ENCODE assay signal across 9 mouse cellular contexts in the genomic region with DNA sequence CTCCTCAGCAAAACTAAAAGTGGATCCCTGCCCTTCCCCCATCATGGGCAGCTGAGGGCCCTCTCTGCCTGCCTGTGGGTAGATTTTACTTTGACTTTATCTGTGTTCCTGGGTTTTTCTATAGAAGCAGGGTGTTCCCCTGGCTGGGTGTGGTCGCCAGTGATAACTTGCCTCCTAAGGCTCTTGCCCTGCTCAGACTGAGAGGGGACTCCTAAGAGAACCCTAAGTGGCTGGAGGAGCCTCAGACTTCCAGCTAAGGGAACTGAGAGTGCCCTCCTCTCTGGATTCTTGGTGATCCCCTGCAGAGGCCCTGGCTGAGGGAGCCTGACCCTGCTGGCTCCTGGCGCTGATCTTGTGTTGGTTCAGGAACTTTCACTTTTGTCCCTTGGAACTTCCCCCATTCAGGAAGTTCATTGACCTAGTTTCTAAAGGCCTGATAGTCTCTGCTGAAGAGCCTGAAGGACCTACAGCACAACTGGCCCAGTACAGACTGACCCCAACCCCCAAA. TPM values are rescaled to one million over a fixed set of nuclear protein-coding genes. Genes with fewer than 3 reads are reported as not detected.
DNase-seq lines count a peak whose midpoint lies in the region; ATAC-seq lines count a peak whose summit lies in the region.
"Had no signal": no experiment of that assay in that cellular context is flagged by ENCODE, and none has a peak within 500 bp of the region (broad histone marks: within the 10 kb centered on the region; RNA-seq: fewer than 3 reads in every experiment).

No protein-coding gene starts in this region.

- no peak overlapping the region for H3K9ac ChIP-seq in forebrain, embryonic 12.5 days
- no peak overlapping the region for H3K9ac ChIP-seq in hindbrain, embryonic 16.5 days (ENCODE audit: low read depth, low read length)

- H3K27ac ChIP-seq in forebrain, embryonic 10.5 days, result peak overlapping the region; percentile 68; the same call in 1 of the 2 replicates
- no peak overlapping the region for H3K27ac ChIP-seq in forebrain, embryonic 12.5 days
- no peak overlapping the region for H3K27ac ChIP-seq in hindbrain, embryonic 16.5 days (ENCODE audit: low read depth, low read length)

- intact Hi-C loops in left cerebral cortex, postnatal 4 days (cut with DNase I), result no loop called here

- peaks cover 49% of the 10 kb centered on the region for H3K4me1 ChIP-seq in forebrain, embryonic 10.5 days
- H3K4me1 ChIP-seq in forebrain, embryonic 12.5 days, result peaks cover 19% of the 10 kb centered on the region
- peaks cover 5% of the 10 kb centered on the region for H3K4me1 ChIP-seq in hindbrain, embryonic 16.5 days (ENCODE audit: control insufficient read depth, insufficient read depth, low read depth, low read length)

- no peak for ATAC-seq in forebrain, embryonic 12.5 days (ENCODE audit: low FRiP score)
- peak; percentile 64 for ATAC-seq in common myeloid progenitor, adult 5-6 weeks (replicated peaks; ENCODE audit: low read depth, poor library complexity, severe bottlenecking)
- no peak for ATAC-seq in hindbrain, embryonic 16.5 days

- H3K27me3 ChIP-seq in forebrain, embryonic 10.5 days (ENCODE audit: poor library complexity, severe bottlenecking), result peaks cover 72% of the 10 kb centered on the region
- peaks cover 16% of the 10 kb centered on the region; the same call in 1 of the 2 replicates for H3K27me3 ChIP-seq in forebrain, embryonic 12.5 days
- no peaks in the 10 kb centered on the region for H3K27me3 ChIP-seq in hindbrain, embryonic 16.5 days (replicated peaks; ENCODE audit: control insufficient read depth, insufficient read depth, low read length)

- H3K4me3 ChIP-seq in forebrain, embryonic 10.5 days, result no peak overlapping the region
- H3K4me3 ChIP-seq in forebrain, embryonic 12.5 days (replicated peaks), result no peak overlapping the region
- no peak overlapping the region for H3K4me3 ChIP-seq in hindbrain, embryonic 16.5 days (ENCODE audit: low read length)

- DNase-seq in forebrain, embryonic 10.5 days (ENCODE audit: extremely low spot score, low spot score), result no peak
- DNase-seq in kidney, postnatal 36 days, result peak; percentile 71
- DNase-seq in naive thymus-derived CD4-positive, alpha-beta T cell, adult 2 months (ENCODE audit: low read depth), result peak; percentile 35
- DNase-seq in left cerebral cortex, postnatal 4 days, result no peak
- DNase-seq in cerebellum, adult 8-10 months, result no peak

- H3K9me3 ChIP-seq in forebrain, embryonic 10.5 days, result no peaks in the 10 kb centered on the region
- H3K9me3 ChIP-seq in forebrain, embryonic 12.5 days, result no peaks in the 10 kb centered on the region
- no peaks in the 10 kb centered on the region for H3K9me3 ChIP-seq in hindbrain, embryonic 16.5 days (ENCODE audit: control insufficient read depth, low read length)

- H3K36me3 ChIP-seq in forebrain, embryonic 10.5 days (replicated peaks), result no peaks in the 10 kb centered on the region
- no peaks in the 10 kb centered on the region for H3K36me3 ChIP-seq in forebrain, embryonic 12.5 days (replicated peaks)
- H3K36me3 ChIP-seq in hindbrain, embryonic 16.5 days (ENCODE audit: control insufficient read depth, insufficient read depth, low read length), result no peaks in the 10 kb centered on the region

- no peak overlapping the region for H3K4me2 ChIP-seq in forebrain, embryonic 12.5 days
- H3K4me2 ChIP-seq in hindbrain, embryonic 16.5 days (ENCODE audit: low read length), result no peak overlapping the region

- WGBS in forebrain, embryonic 10.5 days, result 39% methylated on average over 2 of the region's 2 CpGs
- whole genome bisulfite sequencing in forebrain, embryonic 12.5 days, result 43% methylated on average over 2 of the region's 2 CpGs
- WGBS in hindbrain, embryonic 16.5 days, result 70% methylated on average over 2 of the region's 2 CpGs

RNA-seq across cellular contexts. Expression of gene Glipr2, which starts 7.2 kb away (rescaled TPM):
- 52.7 and 52.8 TPM in 2 replicates for polyA plus RNA-seq in forebrain, embryonic 10.5 days (2016; fragmentation: Nextera tagmentation; extraction: Ambion mirVana)
- 56.9 and 61.7 TPM in 2 replicates for polyA plus RNA-seq in forebrain, embryonic 12.5 days (2016; fragmentation: Nextera tagmentation; extraction: Ambion mirVana)
- 16.3 TPM in 2 replicates for total RNA-seq in common myeloid progenitor, adult 5-6 weeks (2017)
- 32.5 and 39.4 TPM in 2 replicates for polyA plus RNA-seq in hindbrain, embryonic 16.5 days (2015; fragmentation: Nextera tagmentation; extraction: Ambion mirVana)
- 10 to 100 TPM; 11.1 to 14.9 TPM for total RNA-seq in left cerebral cortex, postnatal 4 days (2021)

RNA-seq across cellular contexts. Expression of gene Ccin, which starts 18.9 kb away (rescaled TPM):
- not detected in 2 replicates for polyA plus RNA-seq in forebrain, embryonic 10.5 days (2016; fragmentation: Nextera tagmentation; extraction: Ambion mirVana)
- polyA plus RNA-seq in forebrain, embryonic 12.5 days (2016; fragmentation: Nextera tagmentation; extraction: Ambion mirVana), result 0.09 TPM in 1 of 2 replicates, not detected in the other
- not detected in 2 replicates for total RNA-seq in common myeloid progenitor, adult 5-6 weeks (2017)
- polyA plus RNA-seq in hindbrain, embryonic 16.5 days (2015; fragmentation: Nextera tagmentation; extraction: Ambion mirVana), result not detected in 2 replicates
- total RNA-seq in left cerebral cortex, postnatal 4 days (2021), result under 1 TPM in 1 of 2 experiments, not detected in 1; 0.26 TPM
- polyA plus RNA-seq: neural tube, embryonic 11.5 days had no signal

RNA-seq across cellular contexts. Expression of gene Clta, which starts 39.9 kb away (rescaled TPM):
- polyA plus RNA-seq in forebrain, embryonic 10.5 days (2016; fragmentation: Nextera tagmentation; extraction: Ambion mirVana), result 176 and 179 TPM in 2 replicates
- polyA plus RNA-seq in forebrain, embryonic 12.5 days (2016; fragmentation: Nextera tagmentation; extraction: Ambion mirVana), result 235 and 238 TPM in 2 replicates
- 316 and 331 TPM in 2 replicates for total RNA-seq in common myeloid progenitor, adult 5-6 weeks (2017)
- 332 and 364 TPM in 2 replicates for polyA plus RNA-seq in hindbrain, embryonic 16.5 days (2015; fragmentation: Nextera tagmentation; extraction: Ambion mirVana)
- total RNA-seq in left cerebral cortex, postnatal 4 days (2021), result 100 to 1,000 TPM; 333 to 337 TPM

Comparison
In these comparisons a context has a peak if more than half of its experiments do, and no peak if none do; other contexts are left out.
1. DNase-seq: peak in kidney, postnatal 36 days (2 of 2) and naive thymus-derived CD4-positive, alpha-beta T cell, adult 2 months (single experiment); none in forebrain, embryonic 10.5 days (single experiment), left cerebral cortex, postnatal 4 days (single experiment) and cerebellum, adult 8-10 months (single experiment).